Mouse (Mus musculus) embryonic fibroblast, embryonic 13.5 days (primary cell): Measurements from ENCODE around the gene Aatk.

Experiments used
- CTCF ChIP-seq: IDR thresholded peaks from 2 replicates; pipeline ENCODE4 v1.5.1; 2011; ENCODE audit warnings: mild to moderate bottlenecking, control low read depth, low read length, moderate library complexity, borderline replicate concordance; ENCODE audit not compliant: insufficient read depth
- POLR2A ChIP-seq: IDR thresholded peaks from 2 replicates; pipeline ENCODE4 v1.6.1; 2011; ENCODE audit warnings: low read depth, mild to moderate bottlenecking, control low read depth, low read length, moderate library complexity

DNA sequence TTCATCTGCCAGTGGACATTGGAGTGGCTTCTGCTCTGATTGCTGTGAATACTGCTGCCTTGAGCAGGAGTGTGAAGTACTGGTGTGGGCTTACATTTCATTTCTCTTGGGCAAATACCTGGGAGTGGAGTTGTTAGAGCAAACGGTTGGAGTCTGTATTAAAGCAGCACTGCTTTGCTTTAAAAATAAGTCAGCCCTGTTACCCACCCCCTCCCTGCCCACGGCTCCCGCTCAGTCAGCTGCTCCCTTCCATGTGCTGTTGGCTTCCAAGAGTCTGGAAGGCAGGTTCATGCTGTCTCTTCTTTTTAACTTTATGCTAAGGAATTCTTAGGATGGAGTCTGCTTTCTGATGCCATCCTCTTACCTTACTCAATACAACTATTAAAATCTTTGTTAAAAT lies 85.5 kb downstream of the Aatk start:
- TF ChIP-seq CTCF (no peak), POLR2A (no peak)
